Mouse (Mus musculus): ENCODE data around the gene Rpl36.

DNA sequence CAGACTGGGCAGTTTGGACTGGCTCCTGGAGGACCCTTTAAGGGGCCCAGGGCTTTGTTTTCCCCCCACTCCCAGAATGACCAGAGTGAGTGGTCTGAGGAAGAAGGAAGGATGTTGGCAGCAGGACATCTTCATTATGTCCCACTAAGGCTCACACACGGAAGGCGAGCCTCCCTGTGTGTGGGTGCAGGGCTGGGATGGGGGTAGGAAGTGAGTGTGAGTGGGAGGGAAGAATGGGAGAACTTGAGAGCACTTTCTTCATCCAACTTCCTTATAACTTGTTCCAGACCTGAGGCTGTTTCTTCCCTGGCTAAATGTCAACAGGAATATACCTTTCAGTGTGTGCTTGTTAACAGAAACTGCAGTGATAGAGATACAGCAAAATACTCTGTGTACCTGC, 1.9 kb upstream of the Rpl36 start:
- TF ChIP-seq EP300 (IDR thresholded peaks at IDR 0.05; ENCODE audit: low read depth) (no peak), CTCF (IDR thresholded peaks at IDR 0.05; ENCODE audit: low read depth) (no peak)

Data from heart, postnatal 0 days (tissue).